Mouse (Mus musculus) myocyte (in vitro differentiated cells): ENCODE data around the gene Triap1.
"Not testable (repeated sequence)": the region's sequence is repeated elsewhere in the genome, so short reads cannot be mapped to it uniquely, and the experiment has no call there.

Source experiments
- CEBPB ChIP-seq: IDR thresholded peaks from 2 replicates; pipeline ENCODE4 v1.6.1; 2011; ENCODE audit warnings: mild to moderate bottlenecking, moderate library complexity; ENCODE audit not compliant: poor library complexity, insufficient read depth, severe bottlenecking
- E2F4 ChIP-seq: IDR thresholded peaks from one replicate; pipeline ENCODE4 v1.6.1; 2011; ENCODE audit warnings: mild to moderate bottlenecking, control low read depth, moderate library complexity; ENCODE audit not compliant: insufficient read depth
- MAX ChIP-seq: IDR thresholded peaks from one replicate; pipeline ENCODE4 v1.6.1; 2011; ENCODE audit warnings: low read depth, mild to moderate bottlenecking, control low read depth
- MYOD1 ChIP-seq, 3 experiments: IDR thresholded peaks; one replicate each; pipeline ENCODE4 v1.6.1; 2011; ENCODE audit warnings: control low read depth in 2 of 3, low read depth in 2 of 3, mild to moderate bottlenecking in 2 of 3, moderate library complexity in 1 of 3; ENCODE audit not compliant: insufficient read length in 2 of 3, control insufficient read depth in 1 of 3
- MYOG ChIP-seq, 3 experiments: IDR thresholded peaks; one replicate each; pipeline ENCODE4 v1.6.1; 2011; ENCODE audit warnings: control low read depth in 2 of 3, low read depth in 2 of 3, mild to moderate bottlenecking in 2 of 3; ENCODE audit not compliant: insufficient read length in 2 of 3, control insufficient read depth in 1 of 3, insufficient read depth in 1 of 3
- POLR2A ChIP-seq: IDR thresholded peaks from one replicate; pipeline ENCODE4 v1.6.1; 2011; ENCODE audit warnings: low read depth, mild to moderate bottlenecking, control low read depth, moderate library complexity; ENCODE audit not compliant: insufficient read length
- POLR2AphosphoS2 ChIP-seq: IDR thresholded peaks from one replicate; pipeline ENCODE4 v1.6.1; 2011; ENCODE audit warnings: low read depth, control low read depth; ENCODE audit not compliant: insufficient read length
- SRF ChIP-seq: IDR thresholded peaks from one replicate; pipeline ENCODE4 v1.6.1; 2011; ENCODE audit warnings: low read depth; ENCODE audit not compliant: control insufficient read depth, insufficient read length
- TCF12 ChIP-seq: IDR thresholded peaks from one replicate; pipeline ENCODE4 v1.6.1; 2011; ENCODE audit warnings: mild to moderate bottlenecking, control low read depth; ENCODE audit not compliant: poor library complexity, insufficient read depth, severe bottlenecking
- USF1 ChIP-seq: IDR thresholded peaks from one replicate; pipeline ENCODE4 v1.6.1; 2011; ENCODE audit warnings: low read depth, mild to moderate bottlenecking, control low read depth, moderate library complexity

DNA sequence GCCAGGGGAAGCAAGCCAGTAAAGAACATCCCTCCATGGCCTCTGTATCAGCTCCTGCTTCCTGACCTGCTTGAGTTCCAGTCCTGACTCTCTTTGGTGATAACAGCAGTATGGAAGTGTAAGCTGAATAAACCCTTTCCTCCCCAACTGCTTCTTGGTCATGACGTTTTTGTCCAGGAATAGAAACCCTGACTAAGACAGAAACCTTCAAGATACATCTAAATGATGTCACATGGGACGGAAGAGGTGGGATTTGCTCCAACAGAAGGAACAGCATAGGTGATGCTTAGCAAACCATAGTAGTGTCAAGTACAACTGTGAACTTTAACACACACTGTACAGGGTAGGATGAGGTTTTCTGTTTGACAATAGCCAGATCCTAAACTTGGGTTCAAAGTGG, 37.9 kb downstream of the Triap1 start:
- TF ChIP-seq E2F4; POLR2A; POLR2AphosphoS2; USF1; MYOD1 (IDR thresholded peaks at IDR 0.05; ENCODE audit: control insufficient read depth in 1 of 3, insufficient read length in 2 of 3, low read depth in 2 of 3); CEBPB; MYOG (IDR thresholded peaks at IDR 0.05; ENCODE audit: control insufficient read depth in 1 of 3, insufficient read depth in 1 of 3, insufficient read length in 2 of 3, low read depth in 2 of 3); SRF; MAX; TCF12: not testable (repeated sequence)
